Mouse (Mus musculus) ES-CJ7 (cell line): Measurements from ENCODE around the gene Myh7.
"Not testable (repeated sequence)": the region's sequence is repeated elsewhere in the genome, so short reads cannot be mapped to it uniquely, and the experiment has no call there.

Source experiments
- DNase-seq: peaks from one replicate; pipeline ENCODE4 v3.0.0; 2011; ENCODE audit warnings: low read depth, low spot score

Gene Myh7

DNA sequence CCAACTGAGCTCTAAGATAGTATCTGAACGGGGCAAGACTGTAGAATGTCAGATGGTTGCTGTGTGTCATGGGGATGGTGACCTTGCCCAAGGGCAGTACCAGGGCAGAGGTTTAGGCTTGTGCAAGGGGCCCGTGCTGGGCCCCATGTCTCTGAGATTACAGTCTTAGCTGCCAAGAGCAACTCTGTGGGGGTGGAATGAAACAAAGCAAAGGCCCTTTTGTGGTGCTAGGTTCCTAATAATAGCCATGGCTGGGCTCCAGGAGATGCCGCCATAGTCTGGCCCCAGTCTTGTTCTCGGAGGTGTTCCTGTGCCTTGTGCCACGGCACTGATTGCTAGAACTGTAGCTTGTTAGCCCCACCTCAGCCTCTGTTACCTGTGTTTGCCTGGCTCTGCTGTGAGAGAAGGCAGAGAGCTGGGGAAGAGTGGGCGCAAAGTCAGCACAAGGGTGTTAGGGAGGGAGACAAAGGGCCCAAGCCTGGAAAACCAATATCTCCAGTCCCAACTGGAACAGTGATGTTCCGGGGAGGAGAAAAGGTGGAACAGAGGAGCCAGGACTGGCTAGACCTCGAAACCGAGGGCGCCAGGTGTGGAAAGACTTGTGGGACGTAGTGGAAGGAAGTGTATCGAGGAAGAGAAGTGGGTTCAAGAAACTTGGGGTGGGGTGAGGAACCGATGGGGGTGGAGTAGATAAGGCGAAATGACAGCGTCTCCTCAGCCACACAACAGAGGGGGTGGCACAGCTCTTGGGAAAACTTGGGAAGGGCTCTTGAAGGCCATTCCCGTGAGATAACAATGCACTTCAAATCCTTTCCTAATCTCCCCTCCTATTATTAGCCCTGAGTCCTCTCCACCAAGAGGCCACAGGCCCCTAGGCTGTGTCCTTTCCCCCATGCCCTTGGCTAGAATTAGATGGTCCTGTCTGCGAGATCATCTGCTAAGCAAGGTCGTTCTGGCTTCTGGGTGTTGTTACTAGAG, 9.7 kb upstream of the Myh7 start:
- no peak for DNase-seq

GRCm38 (mm10) chr14:55002687-55003120, 8.3 kb upstream of the Myh7 start:
- DNase-seq = no peak

GRCm38 (mm10) chr14:55001938-55002686, 7.7 kb upstream of the Myh7 start:
- DNase-seq = no peak

DNA sequence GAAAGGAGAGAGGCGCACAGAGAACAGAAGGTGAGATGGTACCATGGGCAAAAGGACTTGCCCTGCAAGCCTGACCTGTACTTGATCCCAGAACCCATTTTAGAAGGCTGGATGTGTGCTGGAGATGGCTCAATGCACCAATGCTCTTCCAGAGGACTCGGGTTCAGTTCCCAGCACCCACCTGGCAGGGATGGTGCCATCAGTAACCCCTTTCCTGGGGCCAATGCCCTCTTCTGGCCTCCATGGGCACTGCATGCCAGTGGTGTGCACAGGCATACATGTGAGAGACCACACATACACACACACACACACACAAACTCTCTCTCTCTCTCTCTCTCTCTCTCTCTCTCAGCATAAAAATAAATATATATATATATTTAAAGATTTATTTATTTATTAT, 7.0 kb upstream of the Myh7 start:
- DNase-seq = no peak

- DNase-seq = no peak
These were observed 6.4 kb upstream of the Myh7 start for GRCm38 (mm10) chr14:55000814-55001213.

DNA sequence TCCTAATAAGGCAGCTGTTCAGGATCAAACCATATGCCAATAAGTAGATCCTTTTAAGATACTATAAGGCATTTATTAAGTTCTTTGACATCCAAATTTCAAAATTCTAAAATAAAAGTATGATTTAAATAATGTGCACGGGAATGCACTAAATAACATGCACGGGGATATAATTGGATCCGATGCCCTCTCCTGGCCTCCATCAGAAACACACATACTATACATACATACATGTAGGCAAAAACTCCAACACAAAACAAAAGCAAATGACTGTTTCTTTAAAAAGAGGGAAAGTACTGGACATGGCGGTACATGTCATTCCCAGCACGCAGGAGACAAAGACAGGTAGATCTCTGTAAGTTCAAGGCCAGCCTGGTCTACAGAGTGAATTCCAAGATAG, 5.4 kb upstream of the Myh7 start:
- not testable (repeated sequence) for DNase-seq

GRCm38 (mm10) chr14:54998680-54999079, 4.3 kb upstream of the Myh7 start:
- no peak for DNase-seq

DNA sequence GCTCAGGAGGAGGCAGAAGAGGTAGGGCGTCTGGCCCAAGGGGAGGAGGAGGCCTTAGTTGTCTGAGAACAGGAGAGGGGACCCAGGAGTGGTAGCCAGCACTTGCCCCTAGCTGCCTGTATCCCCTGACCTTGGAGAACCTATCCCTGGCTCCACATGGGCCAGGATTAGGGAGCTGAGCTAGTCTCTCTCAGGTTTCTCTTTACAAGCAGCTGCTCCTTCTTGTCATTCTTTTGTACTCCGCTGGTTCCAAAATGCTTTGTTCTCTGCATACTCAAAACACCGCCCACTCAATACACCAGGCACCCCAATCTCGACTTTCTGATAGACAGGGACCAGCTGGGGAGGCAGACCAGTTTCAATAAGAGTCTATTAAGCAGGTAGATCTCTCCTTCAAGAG, 2.9 kb upstream of the Myh7 start:
- DNase-seq = no peak

- no peak for DNase-seq
These were observed 2.4 kb upstream of the Myh7 start for GRCm38 (mm10) chr14:54996793-54997192.

DNA sequence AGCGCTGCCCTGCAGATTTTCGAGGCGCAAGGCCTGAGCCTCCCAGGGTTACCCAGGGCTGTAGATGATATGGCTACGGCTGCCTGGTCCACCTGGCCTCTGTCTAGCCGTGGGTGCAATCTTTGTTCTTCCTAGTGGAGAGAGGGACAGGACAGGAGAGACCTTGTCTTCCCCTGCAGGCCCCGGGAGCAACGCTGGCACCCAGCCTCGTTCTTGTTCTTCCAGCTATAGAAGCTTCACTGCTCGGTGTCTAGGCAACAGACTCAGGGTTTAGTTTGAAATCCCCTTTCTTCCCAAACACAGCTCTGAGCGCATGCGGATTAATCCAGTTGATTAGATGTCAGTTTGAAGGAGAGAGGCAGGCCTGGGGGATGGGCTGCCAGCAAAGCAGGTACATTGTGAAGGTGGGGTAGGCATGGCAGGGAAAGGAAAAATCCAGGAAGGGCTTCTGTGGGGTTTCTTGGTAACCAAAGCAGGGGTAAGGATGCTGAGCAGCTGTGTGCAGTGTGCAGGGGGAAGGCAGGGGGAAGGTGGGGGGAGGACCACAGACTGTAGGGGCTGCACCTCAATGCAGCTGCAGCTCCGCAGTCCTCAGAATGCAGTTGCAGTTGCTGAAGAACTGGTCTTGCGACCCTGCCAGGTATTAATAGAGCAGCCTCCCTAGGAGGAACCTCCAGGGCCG, 1.2 kb upstream of the Myh7 start:
- no peak for DNase-seq

DNA sequence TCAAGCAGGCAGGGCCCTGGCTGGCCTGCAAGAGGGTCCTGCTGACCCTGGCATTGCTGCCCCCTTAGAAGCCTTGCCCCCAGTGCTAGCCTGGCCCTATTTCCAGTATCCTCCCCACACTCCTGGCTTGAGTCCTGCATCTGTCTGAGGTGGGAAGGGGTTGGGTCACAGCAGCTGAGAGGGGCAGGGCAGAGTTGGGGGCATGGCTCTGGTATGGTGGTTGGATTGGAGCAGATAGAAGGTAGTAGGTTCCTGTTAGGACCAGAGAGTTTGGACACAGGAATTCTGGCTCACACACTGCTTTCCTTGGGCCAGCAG, 402 bp upstream of the Myh7 start:
- DNase-seq = no peak

DNA sequence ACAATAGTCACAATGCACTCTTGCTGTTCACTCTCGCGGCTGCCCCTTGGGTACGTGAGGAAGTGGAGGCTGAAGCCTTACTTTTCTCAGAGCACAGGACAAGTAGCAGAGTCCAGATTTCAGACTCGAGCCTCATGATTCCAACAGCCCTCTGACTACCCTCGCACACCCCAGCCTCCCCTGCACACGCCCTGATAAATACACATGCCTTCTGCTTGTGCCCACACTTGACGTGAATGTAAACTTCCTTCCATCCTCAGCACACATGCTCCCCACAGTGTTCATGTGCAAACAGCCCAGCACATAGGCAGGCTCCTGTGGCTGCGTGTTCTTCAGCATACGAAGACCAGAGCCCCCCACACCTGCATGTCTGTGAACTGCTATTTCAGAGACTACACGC, 790 bp downstream of the Myh7 start:
- no peak for DNase-seq

DNA sequence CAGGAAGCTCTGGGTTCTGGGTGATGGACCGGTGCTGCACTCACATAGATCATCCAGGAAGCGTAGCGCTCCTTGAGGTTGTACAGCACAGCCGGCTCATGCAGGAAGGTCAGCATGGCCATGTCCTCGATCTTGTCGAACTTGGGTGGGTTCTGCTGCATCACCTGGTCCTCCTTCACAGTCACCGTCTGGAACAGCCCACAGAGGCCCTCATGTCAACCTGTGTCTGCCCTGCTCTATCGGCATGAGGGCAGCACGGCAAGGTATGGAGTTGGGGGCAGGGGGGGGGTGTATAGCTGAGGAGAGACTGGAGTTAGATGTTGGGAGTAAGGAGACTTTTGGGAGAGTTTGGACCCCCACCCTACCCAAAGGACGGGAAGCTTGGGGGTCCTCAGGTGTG, 2.2 kb downstream of the Myh7 start:
- no peak for DNase-seq

DNA sequence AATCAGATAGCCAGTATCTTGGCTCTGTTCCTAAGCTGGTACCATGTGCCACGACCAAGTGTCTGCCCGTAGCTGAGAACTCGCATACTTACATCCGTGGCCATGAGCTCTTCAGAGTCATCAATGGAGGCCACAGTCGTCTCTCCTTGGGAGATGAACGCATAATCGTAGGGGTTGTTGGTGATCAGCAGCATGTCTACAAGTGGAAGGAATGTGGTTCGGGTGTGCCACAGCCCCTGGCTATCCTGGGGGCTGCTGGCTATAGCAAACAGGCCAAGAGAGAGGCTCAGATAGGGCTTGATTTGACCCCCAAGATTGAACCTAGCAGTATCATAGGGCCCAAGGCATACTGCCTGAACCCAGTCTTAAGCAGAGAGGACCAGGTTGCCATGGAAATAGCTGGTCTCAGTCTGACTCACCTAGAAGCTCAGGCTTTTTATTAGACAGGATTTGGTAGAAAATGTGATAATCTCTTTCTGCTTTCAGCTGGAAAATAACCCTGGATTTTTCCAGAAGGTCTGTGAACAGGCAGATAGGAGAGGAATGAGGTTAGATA, 4.5 kb downstream of the Myh7 start:
- DNase-seq = no peak

GRCm38 (mm10) chr14:54988882-54989281, 5.5 kb downstream of the Myh7 start:
- no peak for DNase-seq

GRCm38 (mm10) chr14:54988350-54988874, 6.0 kb downstream of the Myh7 start:
- not testable (repeated sequence) for DNase-seq

DNA sequence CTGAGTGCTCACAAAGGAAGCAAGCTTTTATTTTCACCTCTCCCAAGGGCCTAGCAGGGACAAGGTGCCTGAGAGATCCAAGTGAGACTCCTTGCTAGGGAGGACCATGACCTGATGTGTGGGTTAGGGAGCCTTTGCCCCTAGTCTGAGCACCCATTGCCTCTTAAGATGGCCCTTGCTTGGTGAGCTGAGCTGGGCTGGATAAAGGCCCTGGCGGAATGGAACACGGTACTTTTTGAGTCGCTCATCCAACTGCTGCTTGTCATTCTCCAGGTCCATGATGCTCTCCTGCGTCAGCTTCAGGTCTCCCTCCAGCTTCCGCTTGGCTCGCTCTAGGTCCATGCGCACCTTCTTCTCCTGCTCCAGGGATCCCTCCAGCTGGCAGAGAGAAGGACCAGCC, 12.5 kb downstream of the Myh7 start:
- DNase-seq = no peak

DNA sequence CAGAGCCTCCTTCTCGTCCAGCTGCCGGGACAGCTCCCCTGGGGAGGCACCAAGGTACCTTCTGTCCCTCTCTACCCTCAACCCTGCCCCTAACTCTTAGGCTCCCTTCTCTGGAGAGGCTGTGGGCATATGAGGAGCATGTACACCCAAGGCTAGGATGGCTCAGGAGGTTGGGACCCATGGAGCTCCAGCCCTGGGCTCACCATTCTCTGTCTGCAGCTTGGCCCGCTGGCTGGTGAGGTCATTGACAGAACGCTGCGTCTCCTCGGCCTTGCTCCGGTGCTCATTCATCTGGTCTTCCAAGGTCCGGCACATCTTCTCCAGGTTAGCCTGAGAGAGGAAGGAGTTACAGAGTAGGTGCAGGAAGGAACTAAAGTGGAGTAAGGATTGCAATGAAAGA, 15.8 kb downstream of the Myh7 start:
- DNase-seq = no peak

- no peak for DNase-seq
These were observed 17.8 kb downstream of the Myh7 start, which contains the start of gene Gm17428 for GRCm38 (mm10) chr14:54976633-54977032. TSS of gene Gm17428 (plus strand) at chr14:54976933.

GRCm38 (mm10) chr14:54974068-54974791, 20.2 kb downstream of the Myh7 start:
- no peak for DNase-seq

DNA sequence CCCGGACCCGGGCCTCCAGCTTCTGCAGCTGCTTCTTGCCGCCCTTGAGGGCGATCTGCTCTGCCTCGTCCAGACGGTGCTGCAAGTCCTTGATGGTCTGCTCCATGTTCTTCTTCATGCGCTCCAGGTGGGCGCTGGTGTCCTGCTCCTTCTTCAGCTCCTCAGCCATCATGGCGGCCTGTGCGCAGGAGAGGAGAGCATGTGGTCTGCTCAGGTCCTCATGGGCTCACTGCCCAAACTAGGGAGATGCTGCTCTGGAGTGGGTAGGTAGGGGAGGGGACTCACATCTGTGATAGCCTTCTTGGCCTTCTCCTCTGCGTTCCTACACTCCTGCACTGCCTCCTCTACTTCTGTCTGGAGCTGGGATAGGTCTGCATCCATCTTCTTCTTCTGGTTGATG, 21.6 kb downstream of the Myh7 start:
- not testable (repeated sequence) for DNase-seq
